Mouse (Mus musculus): ENCODE measurements around the gene Trim41. TPM values are rescaled to one million over a fixed set of nuclear protein-coding genes. Genes with fewer than 3 reads are reported as not detected.

Gene Trim41
- polyA plus RNA-seq, 1 experiment, result 45.0 TPM

- Histone ChIP-seq H3K27ac (ENCODE audit: insufficient read depth, low read length) (no peak overlapping the region), H3K4me1 (ENCODE audit: control insufficient read depth, insufficient read depth, low read length) (no peaks in the 10 kb centered on the region), H3K27me3 (ENCODE audit: control insufficient read depth, insufficient read depth, low read length) (no peaks in the 10 kb centered on the region), H3K4me3 (replicated peaks; ENCODE audit: insufficient read depth, low read depth, low read length) (no peak overlapping the region)
- WGBS, result 3% methylated on average over 7 of the region's 7 CpGs
- peak; percentile 33 to 49 for DNase-seq
- TF ChIP-seq CTCF (IDR thresholded peaks at IDR 0.05; ENCODE audit: borderline replicate concordance, insufficient read depth, low read depth, low read length) (peak; percentile 41; the same call in 1 of the 2 replicates), POLR2A (IDR thresholded peaks at IDR 0.05; ENCODE audit: borderline replicate concordance, insufficient read depth, low read length) (no peak)
Observed at GRCm38 (mm10) chr11:48775483-48775882, 41.7 kb downstream of the Trim41 start.

- Histone ChIP-seq H3K27me3 (ENCODE audit: control insufficient read depth, insufficient read depth, low read length) (no peaks in the 10 kb centered on the region), H3K4me3 (replicated peaks; ENCODE audit: insufficient read depth, low read depth, low read length) (no peak overlapping the region), H3K4me1 (ENCODE audit: control insufficient read depth, insufficient read depth, low read length) (no peaks in the 10 kb centered on the region), H3K27ac (ENCODE audit: insufficient read depth, low read length) (no peak overlapping the region)
- peak in 1 of 2 experiments; percentile 47 for DNase-seq
- 34% methylated on average over 17 of the region's 17 CpGs for WGBS
- TF ChIP-seq CTCF (IDR thresholded peaks at IDR 0.05; ENCODE audit: borderline replicate concordance, insufficient read depth, low read depth, low read length), result no peak
- no peak for TF ChIP-seq POLR2A (IDR thresholded peaks at IDR 0.05; ENCODE audit: borderline replicate concordance, insufficient read depth, low read length)
Observed at GRCm38 (mm10) chr11:48774443-48775298, 42.5 kb downstream of the Trim41 start.

GRCm38 (mm10) chr11:48771691-48772090, 45.5 kb downstream of the Trim41 start:
- Histone ChIP-seq H3K27ac (ENCODE audit: insufficient read depth, low read length) (no peak overlapping the region), H3K27me3 (ENCODE audit: control insufficient read depth, insufficient read depth, low read length) (no peaks in the 10 kb centered on the region), H3K4me1 (ENCODE audit: control insufficient read depth, insufficient read depth, low read length) (no peaks in the 10 kb centered on the region), H3K4me3 (replicated peaks; ENCODE audit: insufficient read depth, low read depth, low read length) (no peak overlapping the region)
- TF ChIP-seq POLR2A (IDR thresholded peaks at IDR 0.05; ENCODE audit: borderline replicate concordance, insufficient read depth, low read length) (no peak), CTCF (IDR thresholded peaks at IDR 0.05; ENCODE audit: borderline replicate concordance, insufficient read depth, low read depth, low read length) (peak; percentile 59; the same call in 1 of the 2 replicates)
- no peak for DNase-seq
- 4% methylated on average over 2 of the region's 2 CpGs for WGBS

GRCm38 (mm10) chr11:48767195-48767876, 49.8 kb downstream of the Trim41 start:
- H3K27me3 ChIP-seq (ENCODE audit: control insufficient read depth, insufficient read depth, low read length), result no peaks in the 10 kb centered on the region
- DNase-seq, result no peak
- TF ChIP-seq CTCF (IDR thresholded peaks at IDR 0.05; ENCODE audit: borderline replicate concordance, insufficient read depth, low read depth, low read length), result no peak
- no peak for TF ChIP-seq POLR2A (IDR thresholded peaks at IDR 0.05; ENCODE audit: borderline replicate concordance, insufficient read depth, low read length)
- H3K4me3 ChIP-seq (replicated peaks; ENCODE audit: insufficient read depth, low read depth, low read length), result no peak overlapping the region
- H3K27ac ChIP-seq (ENCODE audit: insufficient read depth, low read length), result no peak overlapping the region
- 75% methylated on average over 14 of the region's 14 CpGs for WGBS
- H3K4me1 ChIP-seq (ENCODE audit: control insufficient read depth, insufficient read depth, low read length), result no peaks in the 10 kb centered on the region

GRCm38 (mm10) chr11:48764119-48764518, 53.0 kb downstream of the Trim41 start:
- no peak overlapping the region for H3K27ac ChIP-seq (ENCODE audit: insufficient read depth, low read length)
- no peaks in the 10 kb centered on the region for H3K4me1 ChIP-seq (ENCODE audit: control insufficient read depth, insufficient read depth, low read length)
- DNase-seq, result no peak
- H3K4me3 ChIP-seq (replicated peaks; ENCODE audit: insufficient read depth, low read depth, low read length), result no peak overlapping the region
- no peak for TF ChIP-seq POLR2A (IDR thresholded peaks at IDR 0.05; ENCODE audit: borderline replicate concordance, insufficient read depth, low read length)
- TF ChIP-seq CTCF (IDR thresholded peaks at IDR 0.05; ENCODE audit: borderline replicate concordance, insufficient read depth, low read depth, low read length), result no peak
- WGBS, result 96% methylated on average over 9 of the region's 9 CpGs
- no peaks in the 10 kb centered on the region for H3K27me3 ChIP-seq (ENCODE audit: control insufficient read depth, insufficient read depth, low read length)

- Histone ChIP-seq H3K4me1 (ENCODE audit: control insufficient read depth, insufficient read depth, low read length) (no peaks in the 10 kb centered on the region), H3K27ac (ENCODE audit: insufficient read depth, low read length) (no peak overlapping the region), H3K27me3 (ENCODE audit: control insufficient read depth, insufficient read depth, low read length) (no peaks in the 10 kb centered on the region), H3K4me3 (replicated peaks; ENCODE audit: insufficient read depth, low read depth, low read length) (no peak overlapping the region)
- no peak for TF ChIP-seq CTCF (IDR thresholded peaks at IDR 0.05; ENCODE audit: borderline replicate concordance, insufficient read depth, low read depth, low read length)
- no peak for TF ChIP-seq POLR2A (IDR thresholded peaks at IDR 0.05; ENCODE audit: borderline replicate concordance, insufficient read depth, low read length)
- DNase-seq, result no peak
- 78% methylated on average over 8 of the region's 8 CpGs for WGBS
Observed at GRCm38 (mm10) chr11:48759021-48759420, 58.1 kb downstream of the Trim41 start.

Other genes starting within 250 kb of the Trim41 start
- gene Rack1, start 17.0 kb downstream of the Trim41 start, polyA plus RNA-seq (2012; rRNA removed), result 426 and 432 TPM in 2 replicates
- gene Trim7, start 8.8 kb upstream of the Trim41 start, polyA plus RNA-seq (2012; rRNA removed), result 4.2 and 4.7 TPM in 2 replicates
- gene Gm12184, start 9.3 kb upstream of the Trim41 start, polyA plus RNA-seq (2012; rRNA removed), result 30.1 and 34.0 TPM in 2 replicates
- gene Irgm1, start 54.3 kb upstream of the Trim41 start, polyA plus RNA-seq (2012; rRNA removed), result 6.5 and 7.1 TPM in 2 replicates
- gene Gm5431, start 84.9 kb upstream of the Trim41 start, polyA plus RNA-seq (2012; rRNA removed), result 0.06 and 0.08 TPM in 2 replicates
- gene Psme2b, start 128.8 kb upstream of the Trim41 start, polyA plus RNA-seq (2012; rRNA removed), result 1.0 and 1.5 TPM in 2 replicates
- gene Olfr56, start 161.5 kb upstream of the Trim41 start, polyA plus RNA-seq (2012; rRNA removed), result 0.03 and 0.08 TPM in 2 replicates
- gene 9930111J21Rik1, start 162.0 kb upstream of the Trim41 start, polyA plus RNA-seq (2012; rRNA removed), result 0.38 and 0.59 TPM in 2 replicates
- gene Gm12185, start 174.9 kb upstream of the Trim41 start, polyA plus RNA-seq (2012; rRNA removed), result 0.05 and 0.10 TPM in 2 replicates
- gene Tgtp1, start 176.8 kb upstream of the Trim41 start, polyA plus RNA-seq (2012; rRNA removed), result 0.87 and 1.2 TPM in 2 replicates
- gene 9930111J21Rik2, start 233.9 kb upstream of the Trim41 start, polyA plus RNA-seq (2012; rRNA removed), result 0.88 and 1.00 TPM in 2 replicates
- gene Tgtp2, start 246.9 kb upstream of the Trim41 start, polyA plus RNA-seq (2012; rRNA removed), result 1.4 and 2.3 TPM in 2 replicates